In the genomic region with DNA sequence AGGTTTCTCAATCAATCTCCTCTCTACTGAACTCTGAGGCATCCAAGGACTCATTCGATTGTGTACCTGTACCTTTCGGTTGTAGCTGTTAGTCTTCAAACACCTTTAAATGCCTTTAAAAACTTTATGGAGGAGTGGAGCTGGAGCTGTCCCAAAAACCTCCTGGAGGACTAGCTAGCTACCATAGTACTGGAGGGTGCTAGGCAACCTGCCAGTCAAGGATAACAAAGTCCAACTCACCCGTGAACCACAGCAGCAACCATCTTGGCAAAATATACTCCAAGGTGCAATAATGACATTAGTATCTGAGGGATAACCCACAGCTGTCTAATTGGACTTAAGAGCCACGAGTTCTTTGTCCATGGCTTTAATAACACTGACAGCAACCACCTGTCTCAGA, we compare ENCODE assay signal across 28 mouse cellular contexts. TPM values are rescaled to one million over a fixed set of nuclear protein-coding genes. Genes with fewer than 3 reads are reported as not detected.
DNase-seq lines count a peak whose midpoint lies in the region; ATAC-seq and TF ChIP-seq lines count a peak whose summit lies in the region.
"Had no signal": no experiment of that assay in that cellular context is flagged by ENCODE, and none has a peak within 500 bp of the region (broad histone marks: within the 10 kb centered on the region; RNA-seq: fewer than 3 reads in every experiment).

No protein-coding gene starts in this region.

- H3K4me1 ChIP-seq in kidney, adult 2 months (ENCODE audit: control insufficient read depth, insufficient read depth, low read length): peaks cover 12% of the 10 kb centered on the region
- peaks cover 6% of the 10 kb centered on the region; the same call in 1 of the 2 replicates for H3K4me1 ChIP-seq in liver, adult 2 months (ENCODE audit: control insufficient read depth, insufficient read depth, low read length)
- H3K4me1 ChIP-seq in liver, postnatal 0 days (ENCODE audit: insufficient read depth): peaks cover 16% of the 10 kb centered on the region

- H3K27me3 ChIP-seq in kidney, adult 2 months (replicated peaks; ENCODE audit: control insufficient read depth, insufficient read depth, low read length): no peaks in the 10 kb centered on the region
- no peaks in the 10 kb centered on the region for H3K27me3 ChIP-seq in liver, adult 2 months (ENCODE audit: control insufficient read depth, insufficient read depth, low read length)
- no peaks in the 10 kb centered on the region for H3K27me3 ChIP-seq in liver, postnatal 0 days (ENCODE audit: insufficient read depth, low read length)
- H3K27me3 ChIP-seq: embryonic facial prominence, embryonic 13.5 days; forebrain, embryonic 15.5 days; heart, embryonic 12.5 days; heart, embryonic 15.5 days; hindbrain, embryonic 13.5 days had no signal

- TF ChIP-seq POLR2A in kidney, adult 2 months (IDR thresholded peaks at IDR 0.05; ENCODE audit: low read depth, low read length): no peak
- no peak for TF ChIP-seq POLR2A in liver, adult 2 months (IDR thresholded peaks at IDR 0.05; ENCODE audit: extremely low read depth, insufficient read depth, low read length)

- no peaks in the 10 kb centered on the region for H3K9me3 ChIP-seq in liver, postnatal 0 days (ENCODE audit: low read length)
- H3K9me3 ChIP-seq: embryonic facial prominence, embryonic 10.5 days; embryonic facial prominence, embryonic 13.5 days; forebrain, embryonic 12.5 days; forebrain, embryonic 15.5 days; heart, embryonic 12.5 days; heart, embryonic 15.5 days; hindbrain, embryonic 10.5 days; hindbrain, embryonic 13.5 days had no signal

- no peaks in the 10 kb centered on the region for H3K79me2 ChIP-seq in liver, adult 2 months (ENCODE audit: control insufficient read depth, insufficient read depth, low read length)

- 52% methylated on average over 4 of the region's 4 CpGs for WGBS in kidney, adult 2 months
- WGBS in liver, adult 2 months: 63% methylated on average over 4 of the region's 4 CpGs
- WGBS in liver, postnatal 0 days (ENCODE audit: insufficient replicate concordance): 74% methylated on average over 4 of the region's 4 CpGs

- H3K9ac ChIP-seq in liver, adult 2 months (ENCODE audit: low read depth, low read length): no peak overlapping the region
- no peak overlapping the region for H3K9ac ChIP-seq in liver, postnatal 0 days (replicated peaks)
- H3K9ac ChIP-seq: embryonic facial prominence, embryonic 13.5 days; forebrain, embryonic 12.5 days; forebrain, embryonic 15.5 days; heart, embryonic 12.5 days; heart, embryonic 15.5 days; hindbrain, embryonic 13.5 days had no signal

- ATAC-seq in liver, postnatal 0 days: no peak
- ATAC-seq: CD4-positive, CD25-positive, alpha-beta regulatory T cell, adult 4 months; forebrain, embryonic 15.5 days had no signal

- no peak for TF ChIP-seq EP300 in liver, postnatal 0 days (IDR thresholded peaks at IDR 0.05; ENCODE audit: low read depth)

- H3K27ac ChIP-seq in kidney, adult 2 months (ENCODE audit: insufficient read depth, low read depth, low read length): no peak overlapping the region
- no peak overlapping the region for H3K27ac ChIP-seq in liver, adult 2 months (replicated peaks; ENCODE audit: insufficient read depth, low read depth, low read length)
- no peak overlapping the region for H3K27ac ChIP-seq in liver, postnatal 0 days (ENCODE audit: low read depth)
- H3K27ac ChIP-seq: embryonic facial prominence, embryonic 10.5 days; embryonic facial prominence, embryonic 13.5 days; forebrain, embryonic 12.5 days; forebrain, embryonic 15.5 days; heart, embryonic 15.5 days; hindbrain, embryonic 10.5 days; hindbrain, embryonic 13.5 days had no signal

- TF ChIP-seq CTCF in kidney, adult 2 months (conservative IDR thresholded peaks at IDR 0.05; ENCODE audit: insufficient read depth, insufficient read length, low read depth, low read length): no peak
- TF ChIP-seq CTCF in liver, adult 2 months (IDR thresholded peaks at IDR 0.05; ENCODE audit: low read depth, low read length): no peak
- no peak for TF ChIP-seq CTCF in liver, postnatal 0 days (IDR thresholded peaks at IDR 0.05; ENCODE audit: low read depth)

- DNase-seq in kidney, adult 2 months: peak; percentile 87
- DNase-seq in kidney, postnatal 10 days: no peak
- peak; percentile 39 for DNase-seq in liver, adult 2 months (ENCODE audit: extremely low read depth, low read depth, low spot score)
- no peak for DNase-seq in liver, postnatal 0 days
- DNase-seq in kidney, postnatal 36 days: peak; percentile 67 to 76
- DNase-seq in retina, postnatal 1 day: no peak
- DNase-seq: adrenal gland, adult 2 months; adrenal gland, postnatal 14 days; cerebellum, adult 11 months; cerebellum, adult 2 months; cerebellum, adult 9-11 months; cerebellum, postnatal 36 days; embryo, embryonic 11 days; gastrocnemius, postnatal 25 days; heart, adult 18-20 months; heart, postnatal 10 days; heart, postnatal 36 days had no signal

- H3K36me3 ChIP-seq in kidney, adult 2 months (ENCODE audit: control insufficient read depth, insufficient read depth, low read length): no peaks in the 10 kb centered on the region
- H3K36me3 ChIP-seq in liver, adult 2 months (ENCODE audit: control insufficient read depth, insufficient read depth, low read length): no peaks in the 10 kb centered on the region
- no peaks in the 10 kb centered on the region for H3K36me3 ChIP-seq in liver, postnatal 0 days (replicated peaks; ENCODE audit: insufficient read depth, low read length)
- H3K36me3 ChIP-seq: embryonic facial prominence, embryonic 10.5 days; embryonic facial prominence, embryonic 13.5 days; forebrain, embryonic 12.5 days; forebrain, embryonic 15.5 days; heart, embryonic 12.5 days; heart, embryonic 15.5 days; hindbrain, embryonic 10.5 days; hindbrain, embryonic 13.5 days had no signal

- no peak overlapping the region for H3K4me2 ChIP-seq in liver, postnatal 0 days (ENCODE audit: low read depth, low read length)
- H3K4me2 ChIP-seq: embryonic facial prominence, embryonic 13.5 days; forebrain, embryonic 12.5 days; forebrain, embryonic 15.5 days; heart, embryonic 12.5 days; heart, embryonic 15.5 days; hindbrain, embryonic 13.5 days had no signal

- no peak overlapping the region for H3K4me3 ChIP-seq in kidney, adult 2 months (ENCODE audit: insufficient read depth, low read depth, low read length)
- H3K4me3 ChIP-seq in liver, adult 2 months (ENCODE audit: insufficient read depth, low read depth, low read length): no peak overlapping the region
- H3K4me3 ChIP-seq in liver, postnatal 0 days (ENCODE audit: low read depth, low read length): no peak overlapping the region
- H3K4me3 ChIP-seq: embryonic facial prominence, embryonic 10.5 days; embryonic facial prominence, embryonic 13.5 days; erythroblast, embryonic 14.5 days; forebrain, embryonic 12.5 days; forebrain, embryonic 15.5 days; heart, embryonic 12.5 days; heart, embryonic 15.5 days; hindbrain, embryonic 10.5 days; hindbrain, embryonic 13.5 days had no signal

RNA-seq across cellular contexts. Expression of a gene that starts 3.7 kb away (rescaled TPM):
- polyA plus RNA-seq in kidney, adult 2 months (2012; rRNA removed): 149 and 205 TPM in 2 replicates
- total RNA-seq in liver, adult 2 months (2014; rRNA removed): 41.4 and 48.1 TPM in 2 replicates
- polyA plus RNA-seq in liver, adult 2 months (2012; rRNA removed): 43.1 and 54.7 TPM in 2 replicates
- 21.2 and 22.0 TPM in 2 replicates for polyA plus RNA-seq in liver, postnatal 0 days (2015; fragmentation: Nextera tagmentation; extraction: Ambion mirVana)

RNA-seq across cellular contexts. Expression of a gene that starts 39.0 kb away (rescaled TPM):
- 2.7 and 3.6 TPM in 2 replicates for polyA plus RNA-seq in kidney, adult 2 months (2012; rRNA removed)
- total RNA-seq in liver, adult 2 months (2014; rRNA removed): 2.3 and 2.6 TPM in 2 replicates
- 1.3 TPM in 2 replicates for polyA plus RNA-seq in liver, adult 2 months (2012; rRNA removed)
- polyA plus RNA-seq in liver, postnatal 0 days (2015; fragmentation: Nextera tagmentation; extraction: Ambion mirVana): 1.7 and 2.6 TPM in 2 replicates
- total RNA-seq: MEL had no signal

Comparison
In these comparisons a context has a peak if more than half of its experiments do, and no peak if none do; other contexts are left out.
1. DNase-seq: peak in kidney, adult 2 months (single experiment), liver, adult 2 months (single experiment) and kidney, postnatal 36 days (2 of 2); none in kidney, postnatal 10 days (single experiment), liver, postnatal 0 days (single experiment) and retina, postnatal 1 day (single experiment).